Mouse (Mus musculus): ENCODE measurements around the gene Akap12. TPM values are rescaled to one million over a fixed set of nuclear protein-coding genes. Genes with fewer than 3 reads are reported as not detected.

The Akap12 gene
- polyA plus RNA-seq, 1 experiment from 2014 or later: 71.5 TPM

- 50% methylated on average over 8 of the region's 8 CpGs for WGBS
- Histone ChIP-seq H3K36me3 (no peaks in the 10 kb centered on the region), H3K9me3 (no peaks in the 10 kb centered on the region), H3K4me3 (no peak overlapping the region), H3K4me2 (no peak overlapping the region), H3K27ac (peak overlapping the region; percentile 29), H3K27me3 (no peaks in the 10 kb centered on the region), H3K9ac (no peak overlapping the region), H3K4me1 (peaks cover 19% of the 10 kb centered on the region; the same call in 1 of the 2 replicates)
- peak; percentile 49; the same call in 1 of the 2 replicates for ATAC-seq (ENCODE audit: borderline replicate concordance, extremely low read depth, low FRiP score, low TSS enrichment)
Measured at GRCm38 (mm10) chr10:4285752-4286151, 19.6 kb downstream of the Akap12 start.

- H3K4me3 ChIP-seq: no peak overlapping the region
- no peak for ATAC-seq (ENCODE audit: borderline replicate concordance, extremely low read depth, low FRiP score, low TSS enrichment)
- H3K9me3 ChIP-seq: no peaks in the 10 kb centered on the region
- no peak overlapping the region for H3K9ac ChIP-seq
- H3K4me2 ChIP-seq: no peak overlapping the region
- peaks cover 9% of the 10 kb centered on the region; the same call in 1 of the 2 replicates for H3K4me1 ChIP-seq
- H3K27me3 ChIP-seq: no peaks in the 10 kb centered on the region
- no peaks in the 10 kb centered on the region for H3K36me3 ChIP-seq
- H3K27ac ChIP-seq: no peak overlapping the region
- WGBS: 49% methylated on average over 5 of the region's 5 CpGs
Measured at GRCm38 (mm10) chr10:4289171-4289570, 23.0 kb downstream of the Akap12 start.

GRCm38 (mm10) chr10:4289636-4290035, 23.5 kb downstream of the Akap12 start:
- ATAC-seq (ENCODE audit: borderline replicate concordance, extremely low read depth, low FRiP score, low TSS enrichment): no peak
- no peaks in the 10 kb centered on the region for H3K36me3 ChIP-seq
- H3K9ac ChIP-seq: no peak overlapping the region
- no peaks in the 10 kb centered on the region for H3K9me3 ChIP-seq
- no peak overlapping the region for H3K4me3 ChIP-seq
- H3K27ac ChIP-seq: no peak overlapping the region
- peaks cover 9% of the 10 kb centered on the region; the same call in 1 of the 2 replicates for H3K4me1 ChIP-seq
- H3K4me2 ChIP-seq: no peak overlapping the region
- no peaks in the 10 kb centered on the region for H3K27me3 ChIP-seq
- 41% methylated on average over 3 of the region's 3 CpGs for WGBS

GRCm38 (mm10) chr10:4290145-4290544, 24.0 kb downstream of the Akap12 start:
- H3K9ac ChIP-seq: no peak overlapping the region
- WGBS: 48% methylated on average over 3 of the region's 3 CpGs
- H3K9me3 ChIP-seq: no peaks in the 10 kb centered on the region
- H3K27me3 ChIP-seq: no peaks in the 10 kb centered on the region
- no peaks in the 10 kb centered on the region for H3K36me3 ChIP-seq
- no peak overlapping the region for H3K4me3 ChIP-seq
- H3K27ac ChIP-seq: no peak overlapping the region
- H3K4me2 ChIP-seq: no peak overlapping the region
- ATAC-seq (ENCODE audit: borderline replicate concordance, extremely low read depth, low FRiP score, low TSS enrichment): no peak
- peaks cover 9% of the 10 kb centered on the region; the same call in 1 of the 2 replicates for H3K4me1 ChIP-seq

- Histone ChIP-seq H3K4me1 (peaks cover 9% of the 10 kb centered on the region; the same call in 1 of the 2 replicates), H3K27ac (no peak overlapping the region), H3K4me3 (no peak overlapping the region), H3K4me2 (no peak overlapping the region), H3K36me3 (no peaks in the 10 kb centered on the region), H3K27me3 (no peaks in the 10 kb centered on the region), H3K9me3 (no peaks in the 10 kb centered on the region), H3K9ac (no peak overlapping the region)
- 81% methylated on average over 6 of the region's 6 CpGs for WGBS
- ATAC-seq (ENCODE audit: borderline replicate concordance, extremely low read depth, low FRiP score, low TSS enrichment): no peak
Measured at GRCm38 (mm10) chr10:4290561-4290960, 24.4 kb downstream of the Akap12 start.

GRCm38 (mm10) chr10:4293418-4293817, 27.2 kb downstream of the Akap12 start:
- 71% methylated on average over 4 of the region's 4 CpGs for WGBS
- ATAC-seq (ENCODE audit: borderline replicate concordance, extremely low read depth, low FRiP score, low TSS enrichment): no peak
- Histone ChIP-seq H3K9ac (no peak overlapping the region), H3K36me3 (no peaks in the 10 kb centered on the region), H3K4me2 (no peak overlapping the region), H3K27ac (no peak overlapping the region), H3K9me3 (no peaks in the 10 kb centered on the region), H3K4me1 (peaks cover 9% of the 10 kb centered on the region; the same call in 1 of the 2 replicates), H3K27me3 (no peaks in the 10 kb centered on the region), H3K4me3 (no peak overlapping the region)

- Histone ChIP-seq H3K27me3 (no peaks in the 10 kb centered on the region), H3K4me1 (peaks cover 7% of the 10 kb centered on the region; the same call in 1 of the 2 replicates), H3K27ac (peak overlapping the region; percentile 30; the same call in 1 of the 2 replicates), H3K9me3 (no peaks in the 10 kb centered on the region), H3K4me3 (no peak overlapping the region), H3K4me2 (no peak overlapping the region), H3K9ac (no peak overlapping the region), H3K36me3 (no peaks in the 10 kb centered on the region)
- WGBS: 54% methylated on average over 5 of the region's 5 CpGs
- ATAC-seq (ENCODE audit: borderline replicate concordance, extremely low read depth, low FRiP score, low TSS enrichment): no peak
Measured at GRCm38 (mm10) chr10:4303558-4303957, 37.4 kb downstream of the Akap12 start.

- Histone ChIP-seq H3K4me2 (no peak overlapping the region), H3K36me3 (no peaks in the 10 kb centered on the region), H3K9me3 (no peaks in the 10 kb centered on the region; the same call in 1 of the 2 replicates), H3K27ac (no peak overlapping the region), H3K27me3 (no peaks in the 10 kb centered on the region), H3K9ac (no peak overlapping the region), H3K4me1 (peaks cover 18% of the 10 kb centered on the region), H3K4me3 (no peak overlapping the region)
- ATAC-seq (ENCODE audit: borderline replicate concordance, extremely low read depth, low FRiP score, low TSS enrichment): no peak
- 76% methylated on average over 8 of the region's 8 CpGs for WGBS
Measured at GRCm38 (mm10) chr10:4323885-4324284, 57.7 kb downstream of the Akap12 start.

GRCm38 (mm10) chr10:4325562-4325961, 59.4 kb downstream of the Akap12 start:
- peaks cover 18% of the 10 kb centered on the region for H3K4me1 ChIP-seq
- no peak overlapping the region for H3K4me3 ChIP-seq
- WGBS: 9% methylated on average over 5 of the region's 5 CpGs
- no peak overlapping the region for H3K9ac ChIP-seq
- H3K27ac ChIP-seq: peak overlapping the region; percentile 74
- no peaks in the 10 kb centered on the region for H3K27me3 ChIP-seq
- H3K9me3 ChIP-seq: no peaks in the 10 kb centered on the region; the same call in 1 of the 2 replicates
- peak; percentile 68 for ATAC-seq (ENCODE audit: borderline replicate concordance, extremely low read depth, low FRiP score, low TSS enrichment)
- no peaks in the 10 kb centered on the region for H3K36me3 ChIP-seq
- H3K4me2 ChIP-seq: no peak overlapping the region

GRCm38 (mm10) chr10:4327716-4328115, 61.5 kb downstream of the Akap12 start:
- Histone ChIP-seq H3K4me3 (no peak overlapping the region), H3K9ac (no peak overlapping the region), H3K4me2 (no peak overlapping the region), H3K27ac (no peak overlapping the region), H3K36me3 (no peaks in the 10 kb centered on the region), H3K9me3 (no peaks in the 10 kb centered on the region; the same call in 1 of the 2 replicates), H3K4me1 (peaks cover 20% of the 10 kb centered on the region), H3K27me3 (no peaks in the 10 kb centered on the region)
- ATAC-seq (ENCODE audit: borderline replicate concordance, extremely low read depth, low FRiP score, low TSS enrichment): no peak
- WGBS: 80% methylated on average over 1 of the region's 1 CpGs

GRCm38 (mm10) chr10:4332228-4332979, 66.2 kb downstream of the Akap12 start:
- Histone ChIP-seq H3K27ac (no peak overlapping the region), H3K4me2 (no peak overlapping the region), H3K36me3 (no peaks in the 10 kb centered on the region), H3K4me3 (no peak overlapping the region), H3K9me3 (no peaks in the 10 kb centered on the region), H3K27me3 (no peaks in the 10 kb centered on the region), H3K4me1 (peaks cover 25% of the 10 kb centered on the region), H3K9ac (no peak overlapping the region)
- no peak for ATAC-seq (ENCODE audit: borderline replicate concordance, extremely low read depth, low FRiP score, low TSS enrichment)
- WGBS: 62% methylated on average over 7 of the region's 7 CpGs

GRCm38 (mm10) chr10:4333319-4333718, 67.1 kb downstream of the Akap12 start:
- Histone ChIP-seq H3K27ac (0 out of 2 replicates have a peak overlapping the region, but pooled peaks have one; percentile 16), H3K9ac (0 out of 2 replicates have a peak overlapping the region, but pooled peaks have one; percentile 51), H3K4me2 (peak overlapping the region; percentile 64), H3K9me3 (no peaks in the 10 kb centered on the region), H3K4me3 (no peak overlapping the region), H3K27me3 (no peaks in the 10 kb centered on the region), H3K4me1 (peaks cover 25% of the 10 kb centered on the region), H3K36me3 (no peaks in the 10 kb centered on the region)
- 16% methylated on average over 8 of the region's 8 CpGs for WGBS
- no peak for ATAC-seq (ENCODE audit: borderline replicate concordance, extremely low read depth, low FRiP score, low TSS enrichment)
